Mouse (Mus musculus): ENCODE data around the gene Lgr4. TPM values are rescaled to one million over a fixed set of nuclear protein-coding genes. Genes with fewer than 3 reads are reported as not detected.
A peak's percentile ranks its signal among the peaks of the same experiment; 100 is the strongest.

Lgr4 gene
- polyA plus RNA-seq, 1 experiment from 2014 or later, result 39.0 TPM

GRCm38 (mm10) chr2:109945532-109945931 lies 28.1 kb downstream of the Lgr4 start:
- H3K9ac ChIP-seq (replicated peaks; ENCODE audit: low read depth, low read length), result no peak overlapping the region
- H3K36me3 ChIP-seq (ENCODE audit: control insufficient read depth, insufficient read depth, low read length), result no peaks in the 10 kb centered on the region
- WGBS, result 85% methylated on average over 4 of the region's 4 CpGs
- no peak overlapping the region for H3K27ac ChIP-seq (ENCODE audit: low read length)
- peaks cover 14% of the 10 kb centered on the region; the same call in 1 of the 2 replicates for H3K4me1 ChIP-seq (ENCODE audit: control insufficient read depth, insufficient read depth, low read length)
- H3K27me3 ChIP-seq (ENCODE audit: control insufficient read depth, insufficient read depth, low read length), result no peaks in the 10 kb centered on the region
- no peaks in the 10 kb centered on the region for H3K9me3 ChIP-seq (ENCODE audit: control insufficient read depth, low read depth, low read length)
- ATAC-seq (ENCODE audit: insufficient number of reproducible peaks, insufficient read depth, low FRiP score, low read depth), result no peak
- H3K4me2 ChIP-seq (replicated peaks; ENCODE audit: low read depth, low read length), result no peak overlapping the region
- H3K4me3 ChIP-seq (ENCODE audit: low read depth, low read length), result no peak overlapping the region

DNA sequence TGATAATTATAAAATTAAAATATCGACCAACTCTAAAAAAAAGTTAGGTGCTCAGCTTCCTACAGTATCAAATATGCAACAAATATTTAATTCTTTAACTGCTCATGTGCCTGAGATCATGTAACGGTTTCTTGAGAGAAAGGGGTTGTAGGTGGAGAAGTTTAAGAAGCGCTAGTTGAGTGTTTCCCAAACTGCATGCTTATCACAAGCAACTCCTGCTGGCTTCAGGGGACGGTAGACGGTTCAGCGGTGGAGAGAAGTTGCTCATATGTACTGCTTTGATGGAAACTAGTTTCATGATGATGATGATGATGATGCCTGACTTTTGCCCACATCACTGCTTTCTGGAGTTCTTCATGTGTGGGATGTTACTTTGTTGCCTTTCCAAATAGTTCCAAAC lies 29.0 kb downstream of the Lgr4 start:
- no peak overlapping the region for H3K27ac ChIP-seq (ENCODE audit: low read length)
- H3K36me3 ChIP-seq (ENCODE audit: control insufficient read depth, insufficient read depth, low read length), result no peaks in the 10 kb centered on the region
- H3K4me2 ChIP-seq (replicated peaks; ENCODE audit: low read depth, low read length), result no peak overlapping the region
- WGBS, result 92% methylated on average over 6 of the region's 6 CpGs
- H3K9ac ChIP-seq (replicated peaks; ENCODE audit: low read depth, low read length), result no peak overlapping the region
- H3K4me3 ChIP-seq (ENCODE audit: low read depth, low read length), result no peak overlapping the region
- ATAC-seq (ENCODE audit: insufficient number of reproducible peaks, insufficient read depth, low FRiP score, low read depth), result no peak
- no peaks in the 10 kb centered on the region for H3K9me3 ChIP-seq (ENCODE audit: control insufficient read depth, low read depth, low read length)
- H3K27me3 ChIP-seq (ENCODE audit: control insufficient read depth, insufficient read depth, low read length), result no peaks in the 10 kb centered on the region
- H3K4me1 ChIP-seq (ENCODE audit: control insufficient read depth, insufficient read depth, low read length), result peaks cover 17% of the 10 kb centered on the region; the same call in 1 of the 2 replicates

GRCm38 (mm10) chr2:109949519-109949918 lies 32.1 kb downstream of the Lgr4 start:
- Histone ChIP-seq H3K4me2 (replicated peaks; ENCODE audit: low read depth, low read length) (no peak overlapping the region), H3K27ac (ENCODE audit: low read length) (no peak overlapping the region), H3K9me3 (ENCODE audit: control insufficient read depth, low read depth, low read length) (no peaks in the 10 kb centered on the region), H3K9ac (replicated peaks; ENCODE audit: low read depth, low read length) (no peak overlapping the region), H3K36me3 (ENCODE audit: control insufficient read depth, insufficient read depth, low read length) (no peaks in the 10 kb centered on the region), H3K27me3 (ENCODE audit: control insufficient read depth, insufficient read depth, low read length) (no peaks in the 10 kb centered on the region), H3K4me1 (ENCODE audit: control insufficient read depth, insufficient read depth, low read length) (peaks cover 20% of the 10 kb centered on the region), H3K4me3 (ENCODE audit: low read depth, low read length) (no peak overlapping the region)
- no peak for ATAC-seq (ENCODE audit: insufficient number of reproducible peaks, insufficient read depth, low FRiP score, low read depth)

- Histone ChIP-seq H3K4me1 (ENCODE audit: control insufficient read depth, insufficient read depth, low read length) (peaks cover 23% of the 10 kb centered on the region), H3K9ac (replicated peaks; ENCODE audit: low read depth, low read length) (no peak overlapping the region), H3K9me3 (ENCODE audit: control insufficient read depth, low read depth, low read length) (no peaks in the 10 kb centered on the region), H3K27ac (ENCODE audit: low read length) (no peak overlapping the region), H3K36me3 (ENCODE audit: control insufficient read depth, insufficient read depth, low read length) (no peaks in the 10 kb centered on the region), H3K4me3 (ENCODE audit: low read depth, low read length) (no peak overlapping the region), H3K27me3 (ENCODE audit: control insufficient read depth, insufficient read depth, low read length) (no peaks in the 10 kb centered on the region), H3K4me2 (replicated peaks; ENCODE audit: low read depth, low read length) (no peak overlapping the region)
- ATAC-seq (ENCODE audit: insufficient number of reproducible peaks, insufficient read depth, low FRiP score, low read depth), result no peak
- WGBS, result 60% methylated on average over 3 of the region's 3 CpGs
Observed at GRCm38 (mm10) chr2:109950311-109950710, 32.9 kb downstream of the Lgr4 start.

DNA sequence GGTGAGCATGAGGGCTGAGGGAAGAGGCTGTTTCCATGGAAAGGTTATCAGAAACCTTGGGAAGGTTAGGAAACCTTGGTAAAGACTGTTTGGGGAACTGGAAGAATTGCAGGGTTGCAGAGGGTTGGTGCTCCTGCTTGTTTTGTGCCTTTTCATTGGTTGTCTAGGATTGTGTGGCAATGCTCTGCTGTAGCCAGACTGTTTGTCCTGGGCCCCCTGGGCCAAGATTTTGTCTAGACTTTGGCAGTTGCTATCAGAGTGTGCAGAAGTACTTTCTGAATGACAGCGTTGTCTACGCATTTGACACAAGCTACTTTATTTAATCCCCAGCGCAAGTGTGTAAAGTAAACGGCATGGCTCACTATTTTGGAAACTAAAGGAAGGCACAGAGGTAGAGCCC lies 33.6 kb downstream of the Lgr4 start:
- WGBS, result 47% methylated on average over 4 of the region's 4 CpGs
- peaks cover 25% of the 10 kb centered on the region for H3K4me1 ChIP-seq (ENCODE audit: control insufficient read depth, insufficient read depth, low read length)
- H3K27me3 ChIP-seq (ENCODE audit: control insufficient read depth, insufficient read depth, low read length), result no peaks in the 10 kb centered on the region
- H3K9ac ChIP-seq (replicated peaks; ENCODE audit: low read depth, low read length), result no peak overlapping the region
- H3K9me3 ChIP-seq (ENCODE audit: control insufficient read depth, low read depth, low read length), result no peaks in the 10 kb centered on the region
- no peak overlapping the region for H3K4me2 ChIP-seq (replicated peaks; ENCODE audit: low read depth, low read length)
- no peak overlapping the region for H3K4me3 ChIP-seq (ENCODE audit: low read depth, low read length)
- no peak for ATAC-seq (ENCODE audit: insufficient number of reproducible peaks, insufficient read depth, low FRiP score, low read depth)
- no peak overlapping the region for H3K27ac ChIP-seq (ENCODE audit: low read length)
- no peaks in the 10 kb centered on the region for H3K36me3 ChIP-seq (ENCODE audit: control insufficient read depth, insufficient read depth, low read length)

- no peak overlapping the region for H3K4me2 ChIP-seq (replicated peaks; ENCODE audit: low read depth, low read length)
- no peaks in the 10 kb centered on the region for H3K27me3 ChIP-seq (ENCODE audit: control insufficient read depth, insufficient read depth, low read length)
- peaks cover 25% of the 10 kb centered on the region for H3K4me1 ChIP-seq (ENCODE audit: control insufficient read depth, insufficient read depth, low read length)
- WGBS, result 73% methylated on average over 10 of the region's 10 CpGs
- no peak for ATAC-seq (ENCODE audit: insufficient number of reproducible peaks, insufficient read depth, low FRiP score, low read depth)
- H3K9ac ChIP-seq (replicated peaks; ENCODE audit: low read depth, low read length), result no peak overlapping the region
- H3K4me3 ChIP-seq (ENCODE audit: low read depth, low read length), result no peak overlapping the region
- no peak overlapping the region for H3K27ac ChIP-seq (ENCODE audit: low read length)
- H3K36me3 ChIP-seq (ENCODE audit: control insufficient read depth, insufficient read depth, low read length), result no peaks in the 10 kb centered on the region
- no peaks in the 10 kb centered on the region for H3K9me3 ChIP-seq (ENCODE audit: control insufficient read depth, low read depth, low read length)
Observed at GRCm38 (mm10) chr2:109953048-109953717, 35.7 kb downstream of the Lgr4 start.

DNA sequence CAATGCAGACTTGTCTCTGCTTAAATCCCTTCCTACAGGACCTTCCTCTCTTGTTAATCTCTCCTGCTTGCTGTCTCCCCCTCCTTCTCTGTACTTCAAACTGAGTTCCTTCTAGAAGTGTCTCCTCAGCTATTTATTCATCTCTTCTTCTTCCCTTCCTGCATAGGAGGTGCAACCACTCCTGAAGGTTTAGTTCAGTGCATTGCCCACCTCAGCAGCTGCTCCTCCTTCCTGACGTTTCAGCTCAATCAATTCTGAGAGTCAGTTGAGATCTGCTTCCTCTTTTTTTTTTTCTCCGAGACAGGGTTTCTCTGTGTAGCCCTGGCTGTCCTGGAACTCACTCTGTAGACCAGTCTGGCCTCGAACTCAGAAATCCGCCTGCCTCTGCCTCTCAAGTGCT lies 36.4 kb downstream of the Lgr4 start:
- Histone ChIP-seq H3K36me3 (ENCODE audit: control insufficient read depth, insufficient read depth, low read length) (no peaks in the 10 kb centered on the region), H3K4me1 (ENCODE audit: control insufficient read depth, insufficient read depth, low read length) (peaks cover 27% of the 10 kb centered on the region), H3K9ac (replicated peaks; ENCODE audit: low read depth, low read length) (no peak overlapping the region), H3K27me3 (ENCODE audit: control insufficient read depth, insufficient read depth, low read length) (no peaks in the 10 kb centered on the region), H3K27ac (ENCODE audit: low read length) (no peak overlapping the region), H3K9me3 (ENCODE audit: control insufficient read depth, low read depth, low read length) (no peaks in the 10 kb centered on the region), H3K4me3 (ENCODE audit: low read depth, low read length) (no peak overlapping the region), H3K4me2 (replicated peaks; ENCODE audit: low read depth, low read length) (no peak overlapping the region)
- no peak for ATAC-seq (ENCODE audit: insufficient number of reproducible peaks, insufficient read depth, low FRiP score, low read depth)
- WGBS, result 70% methylated on average over 4 of the region's 4 CpGs

DNA sequence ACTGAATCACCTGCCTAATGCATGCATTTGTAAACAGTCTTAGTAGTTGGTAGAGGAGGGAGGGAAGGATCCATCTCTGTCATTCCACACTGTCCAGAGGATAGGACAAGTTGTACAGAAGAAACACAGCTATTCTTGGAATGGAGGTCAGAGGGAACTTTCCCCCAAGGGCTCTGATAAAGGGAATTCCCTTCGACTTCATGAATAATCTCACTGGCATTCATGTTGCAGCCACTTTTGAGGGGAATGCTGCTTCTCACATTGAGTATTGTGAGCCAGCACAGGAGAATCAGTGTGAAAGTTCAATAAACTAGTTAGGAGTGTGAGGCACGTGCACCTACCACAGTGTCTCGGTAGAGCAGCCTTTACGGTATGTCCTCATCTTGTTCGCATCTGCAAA lies 37.6 kb downstream of the Lgr4 start:
- no peak overlapping the region for H3K4me2 ChIP-seq (replicated peaks; ENCODE audit: low read depth, low read length)
- H3K27me3 ChIP-seq (ENCODE audit: control insufficient read depth, insufficient read depth, low read length), result no peaks in the 10 kb centered on the region
- no peaks in the 10 kb centered on the region for H3K9me3 ChIP-seq (ENCODE audit: control insufficient read depth, low read depth, low read length)
- WGBS, result 54% methylated on average over 5 of the region's 5 CpGs
- no peak overlapping the region for H3K4me3 ChIP-seq (ENCODE audit: low read depth, low read length)
- 0 out of 2 replicates have a peak overlapping the region, but pooled peaks have one; percentile 4 for H3K27ac ChIP-seq (ENCODE audit: low read length)
- peaks cover 35% of the 10 kb centered on the region for H3K4me1 ChIP-seq (ENCODE audit: control insufficient read depth, insufficient read depth, low read length)
- 0 out of 2 replicates have a peak, but pooled peaks have one; percentile 33 for ATAC-seq (ENCODE audit: insufficient number of reproducible peaks, insufficient read depth, low FRiP score, low read depth)
- no peaks in the 10 kb centered on the region for H3K36me3 ChIP-seq (ENCODE audit: control insufficient read depth, insufficient read depth, low read length)
- H3K9ac ChIP-seq (replicated peaks; ENCODE audit: low read depth, low read length), result no peak overlapping the region

GRCm38 (mm10) chr2:109955910-109956309 lies 38.5 kb downstream of the Lgr4 start:
- no peak for ATAC-seq (ENCODE audit: insufficient number of reproducible peaks, insufficient read depth, low FRiP score, low read depth)
- 79% methylated on average over 5 of the region's 5 CpGs for WGBS
- no peak overlapping the region for H3K4me2 ChIP-seq (replicated peaks; ENCODE audit: low read depth, low read length)
- H3K36me3 ChIP-seq (ENCODE audit: control insufficient read depth, insufficient read depth, low read length), result no peaks in the 10 kb centered on the region
- H3K9ac ChIP-seq (replicated peaks; ENCODE audit: low read depth, low read length), result no peak overlapping the region
- no peaks in the 10 kb centered on the region for H3K27me3 ChIP-seq (ENCODE audit: control insufficient read depth, insufficient read depth, low read length)
- H3K9me3 ChIP-seq (ENCODE audit: control insufficient read depth, low read depth, low read length), result no peaks in the 10 kb centered on the region
- peaks cover 35% of the 10 kb centered on the region for H3K4me1 ChIP-seq (ENCODE audit: control insufficient read depth, insufficient read depth, low read length)
- H3K4me3 ChIP-seq (ENCODE audit: low read depth, low read length), result no peak overlapping the region
- H3K27ac ChIP-seq (ENCODE audit: low read length), result no peak overlapping the region

Data from stomach, embryonic 14.5 days (tissue).